ENCODE assay signal across 8 mouse cellular contexts in the genomic region with DNA sequence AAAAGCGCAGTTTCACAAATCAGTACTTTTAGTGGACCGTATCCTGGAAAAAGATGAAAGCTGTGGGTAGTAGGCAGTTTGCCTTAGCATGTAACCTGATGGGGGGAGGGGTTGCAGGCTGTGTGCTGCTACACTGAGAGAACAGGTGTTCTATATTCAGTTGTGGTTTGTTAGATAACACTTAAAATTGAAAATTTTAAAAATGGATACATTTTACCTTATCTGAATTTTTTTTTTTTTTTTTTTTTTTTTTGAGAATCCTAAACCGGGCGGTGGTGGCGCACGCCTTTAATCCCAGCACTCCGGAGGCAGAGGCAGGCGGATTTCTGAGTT. TPM values are rescaled to one million over a fixed set of nuclear protein-coding genes. Genes with fewer than 3 reads are reported as not detected.
DNase-seq lines count a peak whose midpoint lies in the region; ATAC-seq and TF ChIP-seq lines count a peak whose summit lies in the region.

No protein-coding gene starts in this region.

- H3K36me3 ChIP-seq in heart, postnatal 0 days (replicated peaks; ENCODE audit: control insufficient read depth, insufficient read depth, low read length), result peaks cover 6% of the 10 kb centered on the region
- H3K36me3 ChIP-seq in intestine, postnatal 0 days (ENCODE audit: control insufficient read depth, insufficient read depth), result peaks cover 4% of the 10 kb centered on the region; the same call in 1 of the 2 replicates
- no peaks in the 10 kb centered on the region for H3K36me3 ChIP-seq in neural tube, embryonic 15.5 days

- TF ChIP-seq EP300 in heart, postnatal 0 days (IDR thresholded peaks at IDR 0.05; ENCODE audit: low read depth), result no peak

- no peak for ATAC-seq in heart, postnatal 0 days (ENCODE audit: insufficient read depth, low read depth)
- no peak for ATAC-seq in intestine, postnatal 0 days
- no peak for ATAC-seq in neural tube, embryonic 15.5 days (ENCODE audit: low FRiP score)

- H3K27ac ChIP-seq in heart, postnatal 0 days (ENCODE audit: low read depth), result no peak overlapping the region
- no peak overlapping the region for H3K27ac ChIP-seq in cortical plate, adult 2 months (ENCODE audit: insufficient read depth, low read length)
- H3K27ac ChIP-seq in intestine, postnatal 0 days (ENCODE audit: low read depth, low read length), result no peak overlapping the region
- peak overlapping the region; percentile 82 for H3K27ac ChIP-seq in neural tube, embryonic 15.5 days (replicated peaks)

- WGBS in heart, postnatal 0 days, result 84% methylated on average over 8 of the region's 8 CpGs
- WGBS in intestine, postnatal 0 days, result 73% methylated on average over 8 of the region's 8 CpGs
- WGBS in neural tube, embryonic 15.5 days, result 70% methylated on average over 8 of the region's 8 CpGs

- no peaks in the 10 kb centered on the region for H3K9me3 ChIP-seq in heart, postnatal 0 days (replicated peaks; ENCODE audit: control insufficient read depth, low read length)
- no peaks in the 10 kb centered on the region for H3K9me3 ChIP-seq in intestine, postnatal 0 days (ENCODE audit: control insufficient read depth)
- H3K9me3 ChIP-seq in neural tube, embryonic 15.5 days (replicated peaks), result no peaks in the 10 kb centered on the region

- H3K4me2 ChIP-seq in heart, postnatal 0 days (ENCODE audit: low read depth, low read length), result peak overlapping the region; percentile 63
- H3K4me2 ChIP-seq in intestine, postnatal 0 days (replicated peaks; ENCODE audit: low read depth), result peak overlapping the region; percentile 62
- H3K4me2 ChIP-seq in neural tube, embryonic 15.5 days, result peak overlapping the region; percentile 70

- H3K4me3 ChIP-seq in heart, postnatal 0 days (ENCODE audit: low read depth, low read length), result peak overlapping the region; percentile 58
- H3K4me3 ChIP-seq in cortical plate, adult 2 months (ENCODE audit: insufficient read depth, low read length), result peak overlapping the region; percentile 78
- 0 out of 2 replicates have a peak overlapping the region, but pooled peaks have one; percentile 47 for H3K4me3 ChIP-seq in intestine, postnatal 0 days (ENCODE audit: low read depth, low read length)
- peak overlapping the region; percentile 56 for H3K4me3 ChIP-seq in neural tube, embryonic 15.5 days (replicated peaks)

- no peak for TF ChIP-seq CTCF in heart, postnatal 0 days (IDR thresholded peaks at IDR 0.05; ENCODE audit: low read depth)
- TF ChIP-seq CTCF in cortical plate, adult 2 months (IDR thresholded peaks at IDR 0.05; ENCODE audit: extremely low read depth, insufficient read depth, low read length), result no peak
- no peak for TF ChIP-seq CTCF in intestine, postnatal 0 days (IDR thresholded peaks at IDR 0.05; ENCODE audit: low read depth)

- no peak overlapping the region for H3K9ac ChIP-seq in heart, postnatal 0 days (replicated peaks; ENCODE audit: low read depth, low read length)
- H3K9ac ChIP-seq in intestine, postnatal 0 days (ENCODE audit: low read depth, low read length), result no peak overlapping the region
- H3K9ac ChIP-seq in neural tube, embryonic 15.5 days (replicated peaks), result peak overlapping the region; percentile 48; the same call in 1 of the 2 replicates

- no peaks in the 10 kb centered on the region; the same call in 1 of the 2 replicates for H3K4me1 ChIP-seq in heart, postnatal 0 days (ENCODE audit: control insufficient read depth, insufficient read depth)
- no peaks in the 10 kb centered on the region for H3K4me1 ChIP-seq in cortical plate, adult 2 months (ENCODE audit: control insufficient read depth, insufficient read depth, low read length)
- no peaks in the 10 kb centered on the region for H3K4me1 ChIP-seq in intestine, postnatal 0 days (replicated peaks; ENCODE audit: control insufficient read depth, insufficient read depth, low read length)
- H3K4me1 ChIP-seq in neural tube, embryonic 15.5 days, result peaks cover 10% of the 10 kb centered on the region

- intact Hi-C loops in heart, postnatal 10 days (cut with DNase I), result loop anchor here (5.0 kb wide), 1 partner anchor 135 kb away; a partner anchor contains a TSS

- DNase-seq in heart, postnatal 0 days (ENCODE audit: low spot score), result no peak
- no peak for DNase-seq in heart, postnatal 10 days
- DNase-seq in right cerebral cortex, postnatal 10 days (ENCODE audit: low spot score in 2 of 2), result no peak
- DNase-seq in left cerebral cortex, adult 8-10 months (ENCODE audit: low spot score in 2 of 2), result no peak
- DNase-seq in adrenal gland, postnatal 10 days, result no peak

- H3K27me3 ChIP-seq in heart, postnatal 0 days (ENCODE audit: control insufficient read depth, insufficient read depth, low read length), result no peaks in the 10 kb centered on the region
- no peaks in the 10 kb centered on the region for H3K27me3 ChIP-seq in intestine, postnatal 0 days (replicated peaks; ENCODE audit: control insufficient read depth, insufficient read depth, low read length)
- H3K27me3 ChIP-seq in neural tube, embryonic 15.5 days (replicated peaks), result no peaks in the 10 kb centered on the region

- TF ChIP-seq POLR2A in cortical plate, adult 2 months (IDR thresholded peaks at IDR 0.05; ENCODE audit: extremely low read depth, insufficient read depth, low read length), result no peak

RNA-seq across cellular contexts. Expression of a gene that starts 0.8 kb away (rescaled TPM):
- 62.5 and 95.3 TPM in 2 replicates for total RNA-seq in heart, postnatal 0 days (2014; rRNA removed; ENCODE audit: low replicate concordance)
- 95.2 and 98.5 TPM in 2 replicates for polyA plus RNA-seq in heart, postnatal 0 days (2015; fragmentation: Nextera tagmentation; extraction: Ambion mirVana)
- 10 to 100 TPM; 60.1 to 69.0 TPM for total RNA-seq in heart, postnatal 10 days (2021)
- polyA plus RNA-seq in cortical plate, adult 2 months (2012; rRNA removed), result 74.5 and 80.4 TPM in 2 replicates
- 76.6 and 76.7 TPM in 2 replicates for polyA plus RNA-seq in intestine, postnatal 0 days (2015; fragmentation: Nextera tagmentation; extraction: Ambion mirVana)
- polyA plus RNA-seq in neural tube, embryonic 15.5 days (2015; fragmentation: Nextera tagmentation; extraction: Ambion mirVana), result 110 and 123 TPM in 2 replicates
- total RNA-seq in left cerebral cortex, adult 8-10 months (2022), result 10 to 100 TPM; 47.7 to 62.7 (median 57.0) TPM
- total RNA-seq in adrenal gland, postnatal 10 days (2021), result 10 to 100 TPM; 86.5 to 99.0 TPM

RNA-seq across cellular contexts. Expression of a gene that starts 0.8 kb away (rescaled TPM):
- 0.23 and 6.5 TPM in 2 replicates for total RNA-seq in heart, postnatal 0 days (2014; rRNA removed; ENCODE audit: low replicate concordance)
- 0.51 and 0.72 TPM in 2 replicates for polyA plus RNA-seq in heart, postnatal 0 days (2015; fragmentation: Nextera tagmentation; extraction: Ambion mirVana)
- 1 to 10 TPM; 1.8 to 2.5 TPM for total RNA-seq in heart, postnatal 10 days (2021)
- 6.5 and 7.9 TPM in 2 replicates for polyA plus RNA-seq in cortical plate, adult 2 months (2012; rRNA removed)
- 2.5 and 2.7 TPM in 2 replicates for polyA plus RNA-seq in intestine, postnatal 0 days (2015; fragmentation: Nextera tagmentation; extraction: Ambion mirVana)
- 3.9 and 6.3 TPM in 2 replicates for polyA plus RNA-seq in neural tube, embryonic 15.5 days (2015; fragmentation: Nextera tagmentation; extraction: Ambion mirVana)
- 1 to 10 TPM; 4.3 to 5.1 (median 4.7) TPM for total RNA-seq in left cerebral cortex, adult 8-10 months (2022)
- 1 to 10 TPM; 7.9 to 9.2 TPM for total RNA-seq in adrenal gland, postnatal 10 days (2021)

RNA-seq across cellular contexts. Expression of a gene that starts 8.1 kb away (rescaled TPM):
- 16.5 and 43.5 TPM in 2 replicates for total RNA-seq in heart, postnatal 0 days (2014; rRNA removed; ENCODE audit: low replicate concordance)
- 35.9 and 38.8 TPM in 2 replicates for polyA plus RNA-seq in heart, postnatal 0 days (2015; fragmentation: Nextera tagmentation; extraction: Ambion mirVana)
- total RNA-seq in heart, postnatal 10 days (2021), result 10 to 100 TPM; 14.2 to 14.9 TPM
- 6.7 and 8.7 TPM in 2 replicates for polyA plus RNA-seq in cortical plate, adult 2 months (2012; rRNA removed)
- polyA plus RNA-seq in intestine, postnatal 0 days (2015; fragmentation: Nextera tagmentation; extraction: Ambion mirVana), result 788 and 922 TPM in 2 replicates
- polyA plus RNA-seq in neural tube, embryonic 15.5 days (2015; fragmentation: Nextera tagmentation; extraction: Ambion mirVana), result 10.4 and 24.7 TPM in 2 replicates
- 10 to 100 TPM in 1 of 4 experiments, 1 to 10 TPM in 3; 5.3 to 15.8 (median 7.5) TPM for total RNA-seq in left cerebral cortex, adult 8-10 months (2022)
- 10 to 100 TPM; 17.4 to 19.2 TPM for total RNA-seq in adrenal gland, postnatal 10 days (2021)

RNA-seq across cellular contexts. Expression of a gene that starts 26.6 kb away (rescaled TPM):
- total RNA-seq in heart, postnatal 0 days (2014; rRNA removed; ENCODE audit: low replicate concordance), result 0.42 and 0.50 TPM in 2 replicates
- polyA plus RNA-seq in heart, postnatal 0 days (2015; fragmentation: Nextera tagmentation; extraction: Ambion mirVana), result 0.05 and 0.15 TPM in 2 replicates
- total RNA-seq in heart, postnatal 10 days (2021), result 1 to 10 TPM; 1.5 to 1.6 TPM
- 91.8 and 97.1 TPM in 2 replicates for polyA plus RNA-seq in cortical plate, adult 2 months (2012; rRNA removed)
- polyA plus RNA-seq in intestine, postnatal 0 days (2015; fragmentation: Nextera tagmentation; extraction: Ambion mirVana), result 3.1 and 3.2 TPM in 2 replicates
- polyA plus RNA-seq in neural tube, embryonic 15.5 days (2015; fragmentation: Nextera tagmentation; extraction: Ambion mirVana), result 86.3 and 95.4 TPM in 2 replicates
- total RNA-seq in left cerebral cortex, adult 8-10 months (2022), result 100 to 1,000 TPM; 147 to 158 (median 153) TPM
- 10 to 100 TPM in 1 of 2 experiments, 1 to 10 TPM in 1; 9.9 to 24.7 TPM for total RNA-seq in adrenal gland, postnatal 10 days (2021)

RNA-seq across cellular contexts. Expression of a gene that starts 30.6 kb away (rescaled TPM):
- not detected in 2 replicates for total RNA-seq in heart, postnatal 0 days (2014; rRNA removed; ENCODE audit: low replicate concordance)
- not detected in 2 replicates for polyA plus RNA-seq in heart, postnatal 0 days (2015; fragmentation: Nextera tagmentation; extraction: Ambion mirVana)
- total RNA-seq in heart, postnatal 10 days (2021), result not detected
- polyA plus RNA-seq in cortical plate, adult 2 months (2012; rRNA removed), result not detected in 2 replicates
- polyA plus RNA-seq in intestine, postnatal 0 days (2015; fragmentation: Nextera tagmentation; extraction: Ambion mirVana), result 0.12 TPM in 1 of 2 replicates, not detected in the other
- polyA plus RNA-seq in neural tube, embryonic 15.5 days (2015; fragmentation: Nextera tagmentation; extraction: Ambion mirVana), result 0.05 and 0.20 TPM in 2 replicates
- total RNA-seq in left cerebral cortex, adult 8-10 months (2022), result not detected
- not detected for total RNA-seq in adrenal gland, postnatal 10 days (2021)
